Mouse (Mus musculus): Measurements from ENCODE around the gene Vamp1. TPM values are rescaled to one million over a fixed set of nuclear protein-coding genes. Genes with fewer than 3 reads are reported as not detected.
"Not testable (repeated sequence)": the region's sequence is repeated elsewhere in the genome, so short reads cannot be mapped to it uniquely, and the experiment has no call there.

The Vamp1 gene
- polyA plus RNA-seq, 1 experiment from 2014 or later: 21.2 TPM

DNA sequence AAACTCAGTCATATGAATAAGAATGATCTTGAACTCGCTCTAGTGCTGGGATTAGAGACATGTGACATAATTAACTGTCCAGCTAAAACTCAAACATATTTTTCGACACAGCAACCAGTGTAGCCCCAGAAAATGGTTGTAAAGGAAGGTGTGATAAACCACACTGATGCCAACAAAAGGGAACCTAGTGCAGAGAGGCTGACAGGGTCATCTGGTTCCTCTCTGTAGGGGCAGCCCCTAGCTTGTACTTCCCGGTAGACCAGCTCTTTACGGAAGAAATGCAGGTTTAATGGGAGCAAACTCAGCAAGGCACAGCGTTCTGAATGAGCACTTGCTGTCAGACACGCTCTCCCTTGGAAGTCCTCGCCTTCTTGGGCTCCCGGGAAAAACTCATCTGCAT lies 64.4 kb downstream of the Vamp1 start:
- 66% methylated on average over 8 of the region's 8 CpGs for WGBS
- Histone ChIP-seq H3K9me3 (replicated peaks; ENCODE audit: control insufficient read depth, low read length, poor library complexity, severe bottlenecking) (no peaks in the 10 kb centered on the region), H3K4me2 (ENCODE audit: low read length) (no peak overlapping the region), H3K9ac (ENCODE audit: low read depth, low read length) (no peak overlapping the region), H3K36me3 (ENCODE audit: control insufficient read depth, insufficient read depth, low read length) (no peaks in the 10 kb centered on the region), H3K27ac (ENCODE audit: low read length) (no peak overlapping the region), H3K27me3 (ENCODE audit: control insufficient read depth, insufficient read depth, low read depth, low read length) (no peaks in the 10 kb centered on the region), H3K4me1 (ENCODE audit: control insufficient read depth, insufficient read depth, low read length) (no peaks in the 10 kb centered on the region), H3K4me3 (ENCODE audit: low read depth, low read length) (no peak overlapping the region)
- ATAC-seq: no peak

DNA sequence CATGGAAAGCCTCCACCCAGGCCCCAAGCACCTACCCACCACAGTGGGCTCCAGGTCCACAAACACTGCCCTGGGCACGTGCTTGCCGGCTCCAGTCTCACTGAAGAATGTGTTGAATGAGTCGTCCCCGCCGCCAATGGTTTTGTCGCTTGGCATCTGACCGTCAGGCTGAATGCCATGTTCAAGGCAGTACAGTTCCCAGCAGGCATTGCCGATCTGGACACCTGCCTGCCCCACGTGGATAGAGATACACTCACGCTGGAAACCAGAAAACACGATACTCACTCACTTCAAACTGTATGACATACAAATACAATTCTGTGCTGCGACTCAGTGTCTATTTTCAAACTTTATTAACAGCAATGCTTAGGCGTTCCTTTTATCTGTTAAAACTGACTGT lies 67.4 kb downstream of the Vamp1 start:
- not testable (repeated sequence) for H3K4me3 ChIP-seq (ENCODE audit: low read depth, low read length); ATAC-seq; H3K9me3 ChIP-seq (replicated peaks; ENCODE audit: control insufficient read depth, low read length, poor library complexity, severe bottlenecking); H3K36me3 ChIP-seq (ENCODE audit: control insufficient read depth, insufficient read depth, low read length); H3K4me2 ChIP-seq (ENCODE audit: low read length); H3K9ac ChIP-seq (ENCODE audit: low read depth, low read length); H3K27me3 ChIP-seq (ENCODE audit: control insufficient read depth, insufficient read depth, low read depth, low read length); H3K27ac ChIP-seq (ENCODE audit: low read length); H3K4me1 ChIP-seq (ENCODE audit: control insufficient read depth, insufficient read depth, low read length)
- 93% methylated on average over 13 of the region's 13 CpGs for WGBS

DNA sequence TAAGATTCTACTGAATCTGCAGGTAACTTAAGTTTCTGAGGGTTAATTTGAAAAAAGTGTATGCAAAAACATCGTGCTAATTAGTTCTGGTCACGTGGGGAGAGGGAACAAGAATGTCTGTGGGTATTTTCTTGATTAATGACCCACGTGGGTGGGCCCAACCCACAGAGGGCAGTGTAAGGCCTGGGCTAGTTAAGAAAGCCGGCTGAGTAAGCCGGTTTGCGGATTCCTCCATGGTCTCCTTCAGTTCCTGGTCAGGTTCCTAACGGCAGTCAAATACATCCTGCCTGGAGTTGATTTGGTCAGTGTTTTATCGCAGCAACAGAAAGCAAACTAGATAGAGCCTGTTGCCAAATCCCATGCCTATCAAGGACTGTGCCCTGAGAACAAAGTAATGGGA lies 68.9 kb downstream of the Vamp1 start:
- Histone ChIP-seq H3K27me3 (ENCODE audit: control insufficient read depth, insufficient read depth, low read depth, low read length) (no peaks in the 10 kb centered on the region), H3K9ac (ENCODE audit: low read depth, low read length) (no peak overlapping the region), H3K4me3 (ENCODE audit: low read depth, low read length) (no peak overlapping the region), H3K4me1 (ENCODE audit: control insufficient read depth, insufficient read depth, low read length) (no peaks in the 10 kb centered on the region), H3K27ac (ENCODE audit: low read length) (no peak overlapping the region), H3K36me3 (ENCODE audit: control insufficient read depth, insufficient read depth, low read length) (no peaks in the 10 kb centered on the region), H3K4me2 (ENCODE audit: low read length) (no peak overlapping the region), H3K9me3 (replicated peaks; ENCODE audit: control insufficient read depth, low read length, poor library complexity, severe bottlenecking) (no peaks in the 10 kb centered on the region)
- 69% methylated on average over 8 of the region's 8 CpGs for whole genome bisulfite sequencing
- no peak for ATAC-seq

DNA sequence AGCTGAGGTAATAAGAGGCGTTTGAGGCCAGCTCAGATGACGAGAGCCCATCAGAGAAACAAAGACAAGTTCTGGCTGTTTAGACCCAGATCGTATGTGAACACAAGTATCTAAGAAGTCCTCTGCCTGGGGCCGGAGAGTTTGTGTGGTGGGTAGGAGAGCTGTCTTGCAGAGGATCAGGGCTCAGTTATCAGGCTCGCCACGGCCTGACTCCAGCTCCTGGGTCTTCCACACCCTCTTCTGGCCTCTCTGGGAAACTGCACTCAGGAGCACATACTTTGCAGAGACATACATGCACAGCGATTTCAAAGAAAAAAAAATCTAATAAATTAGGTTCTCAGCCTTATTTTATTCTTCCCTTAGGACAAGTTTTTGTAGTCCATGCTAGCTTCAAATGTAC lies 69.4 kb downstream of the Vamp1 start:
- no peak for ATAC-seq

DNA sequence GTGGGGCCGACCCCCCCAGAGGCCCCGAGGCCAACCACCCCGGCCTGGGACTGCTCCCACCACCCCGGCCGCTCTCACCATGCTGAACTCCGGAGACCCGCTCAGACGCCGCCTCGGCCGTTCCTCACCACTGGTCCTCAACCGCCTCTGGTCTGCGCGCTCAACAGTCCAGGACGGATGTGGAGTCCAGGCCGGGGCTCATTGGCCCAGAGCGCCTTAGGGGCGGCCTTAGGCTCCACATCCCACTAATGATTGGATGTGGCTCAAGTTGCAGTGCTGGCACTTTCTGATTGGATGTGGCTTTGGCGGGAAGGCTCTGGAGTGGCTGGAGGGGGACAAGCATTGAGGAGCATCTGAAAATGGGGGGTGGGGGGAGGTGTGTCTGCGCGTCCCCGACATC lies 70.5 kb downstream of the Vamp1 start, which contains the start of gene Tuba3a:
TSS of gene Tuba3a (minus strand) at position 153 of the 400 bp plus-strand sequence.
- no peaks in the 10 kb centered on the region for H3K27me3 ChIP-seq (ENCODE audit: control insufficient read depth, insufficient read depth, low read depth, low read length)
- 96% methylated on average over 22 of the region's 22 CpGs for WGBS

More for the DNA sequence above, 69.4 kb downstream of the Vamp1 start:
- no peak overlapping the region for H3K9ac ChIP-seq (ENCODE audit: low read depth, low read length)
- H3K27me3 ChIP-seq (ENCODE audit: control insufficient read depth, insufficient read depth, low read depth, low read length): no peaks in the 10 kb centered on the region
- H3K4me2 ChIP-seq (ENCODE audit: low read length): no peak overlapping the region
- no peaks in the 10 kb centered on the region for H3K9me3 ChIP-seq (replicated peaks; ENCODE audit: control insufficient read depth, low read length, poor library complexity, severe bottlenecking)
- no peak overlapping the region for H3K4me3 ChIP-seq (ENCODE audit: low read depth, low read length)
- H3K36me3 ChIP-seq (ENCODE audit: control insufficient read depth, insufficient read depth, low read length): no peaks in the 10 kb centered on the region
- no peak overlapping the region for H3K27ac ChIP-seq (ENCODE audit: low read length)
- H3K4me1 ChIP-seq (ENCODE audit: control insufficient read depth, insufficient read depth, low read length): no peaks in the 10 kb centered on the region
- 93% methylated on average over 7 of the region's 7 CpGs for WGBS

DNA sequence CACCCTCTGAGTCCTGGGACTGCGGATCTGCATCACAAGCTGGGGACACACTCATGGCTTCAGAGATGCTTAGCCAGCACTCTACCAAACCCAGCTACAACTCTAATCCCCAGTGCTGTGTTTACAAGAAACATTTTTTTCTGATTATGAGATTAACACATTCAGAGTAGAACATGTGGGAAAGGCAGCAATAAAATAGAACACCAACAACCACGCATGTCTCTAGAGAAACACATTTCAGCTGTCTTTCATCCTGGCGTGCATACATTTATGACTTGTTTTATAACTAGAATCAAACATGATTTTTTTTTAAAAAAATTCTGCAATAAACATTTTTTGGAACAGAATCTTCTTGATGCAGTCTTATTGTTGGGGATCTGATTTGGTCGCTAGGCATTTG lies 71.6 kb downstream of the Vamp1 start:
- Histone ChIP-seq H3K27me3 (ENCODE audit: control insufficient read depth, insufficient read depth, low read depth, low read length) (no peaks in the 10 kb centered on the region), H3K27ac (ENCODE audit: low read length) (no peak overlapping the region), H3K9me3 (replicated peaks; ENCODE audit: control insufficient read depth, low read length, poor library complexity, severe bottlenecking) (no peaks in the 10 kb centered on the region), H3K4me2 (ENCODE audit: low read length) (no peak overlapping the region), H3K4me3 (ENCODE audit: low read depth, low read length) (no peak overlapping the region), H3K4me1 (ENCODE audit: control insufficient read depth, insufficient read depth, low read length) (no peaks in the 10 kb centered on the region), H3K36me3 (ENCODE audit: control insufficient read depth, insufficient read depth, low read length) (no peaks in the 10 kb centered on the region), H3K9ac (ENCODE audit: low read depth, low read length) (no peak overlapping the region)
- WGBS: 77% methylated on average over 4 of the region's 4 CpGs
- ATAC-seq: no peak

More for the DNA sequence above, 70.5 kb downstream of the Vamp1 start, which contains the start of gene Tuba3a:
- Histone ChIP-seq H3K4me2 (ENCODE audit: low read length) (no peak within 1 kb of the TSS), H3K9ac (ENCODE audit: low read depth, low read length) (no peak within 1 kb of the TSS), H3K9me3 (replicated peaks; ENCODE audit: control insufficient read depth, low read length, poor library complexity, severe bottlenecking) (no peaks in the 10 kb centered on the region), H3K27ac (ENCODE audit: low read length) (no peak within 1 kb of the TSS), H3K4me3 (ENCODE audit: low read depth, low read length) (no peak within 1 kb of the TSS), H3K36me3 (ENCODE audit: control insufficient read depth, insufficient read depth, low read length) (no peaks in the 10 kb centered on the region), H3K4me1 (ENCODE audit: control insufficient read depth, insufficient read depth, low read length) (no peaks in the 10 kb centered on the region)
- ATAC-seq: no peak

DNA sequence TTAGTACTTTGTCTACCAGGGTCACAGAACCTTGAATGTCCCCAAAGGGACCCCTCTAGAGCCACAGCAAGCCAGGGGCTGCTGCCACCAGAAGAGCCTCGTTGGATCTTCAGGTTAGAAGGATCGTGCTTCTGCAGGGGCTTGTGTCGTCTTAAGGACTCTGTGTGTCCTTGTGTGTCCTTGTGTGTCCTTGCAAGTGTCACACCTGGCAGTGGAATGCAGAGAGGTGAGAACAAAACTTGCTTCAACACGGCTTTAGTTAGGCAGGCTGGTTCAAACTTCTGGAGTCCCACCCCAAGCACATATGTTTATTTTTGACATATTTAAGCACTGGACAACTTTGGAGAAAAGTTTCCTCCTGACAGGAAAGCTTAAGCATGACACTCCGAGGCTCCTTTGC lies 73.4 kb downstream of the Vamp1 start:
- Histone ChIP-seq H3K27me3 (ENCODE audit: control insufficient read depth, insufficient read depth, low read depth, low read length) (no peaks in the 10 kb centered on the region), H3K27ac (ENCODE audit: low read length) (no peak overlapping the region), H3K4me2 (ENCODE audit: low read length) (no peak overlapping the region), H3K9me3 (replicated peaks; ENCODE audit: control insufficient read depth, low read length, poor library complexity, severe bottlenecking) (no peaks in the 10 kb centered on the region), H3K36me3 (ENCODE audit: control insufficient read depth, insufficient read depth, low read length) (no peaks in the 10 kb centered on the region), H3K9ac (ENCODE audit: low read depth, low read length) (no peak overlapping the region), H3K4me3 (ENCODE audit: low read depth, low read length) (no peak overlapping the region), H3K4me1 (ENCODE audit: control insufficient read depth, insufficient read depth, low read length) (no peaks in the 10 kb centered on the region)
- 86% methylated on average over 5 of the region's 5 CpGs for WGBS
- no peak for ATAC-seq

DNA sequence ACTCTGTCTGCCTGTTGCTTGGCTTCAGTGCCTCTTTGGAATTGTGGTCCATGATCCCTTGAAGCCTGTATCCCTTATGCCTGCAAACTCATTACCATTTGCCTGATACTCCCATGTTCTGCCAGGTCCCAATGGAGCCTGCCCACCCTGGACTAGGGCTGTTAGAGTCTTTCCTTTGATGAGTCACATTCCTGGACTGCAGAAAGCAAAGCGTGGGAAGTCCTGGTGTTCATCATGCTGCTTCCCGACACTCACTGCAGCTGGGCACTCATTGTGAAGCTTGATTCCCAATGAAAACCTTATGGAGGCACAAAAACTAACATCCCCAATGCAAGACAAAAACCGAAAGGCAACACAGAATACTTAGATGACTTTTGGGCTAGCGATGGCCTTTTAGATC lies 76.0 kb downstream of the Vamp1 start:
- Histone ChIP-seq H3K4me2 (ENCODE audit: low read length) (no peak overlapping the region), H3K27me3 (ENCODE audit: control insufficient read depth, insufficient read depth, low read depth, low read length) (no peaks in the 10 kb centered on the region), H3K9me3 (replicated peaks; ENCODE audit: control insufficient read depth, low read length, poor library complexity, severe bottlenecking) (no peaks in the 10 kb centered on the region), H3K36me3 (ENCODE audit: control insufficient read depth, insufficient read depth, low read length) (no peaks in the 10 kb centered on the region), H3K27ac (ENCODE audit: low read length) (no peak overlapping the region), H3K9ac (ENCODE audit: low read depth, low read length) (no peak overlapping the region), H3K4me1 (ENCODE audit: control insufficient read depth, insufficient read depth, low read length) (no peaks in the 10 kb centered on the region), H3K4me3 (ENCODE audit: low read depth, low read length) (no peak overlapping the region)
- WGBS: 85% methylated on average over 4 of the region's 4 CpGs
- ATAC-seq: no peak

DNA sequence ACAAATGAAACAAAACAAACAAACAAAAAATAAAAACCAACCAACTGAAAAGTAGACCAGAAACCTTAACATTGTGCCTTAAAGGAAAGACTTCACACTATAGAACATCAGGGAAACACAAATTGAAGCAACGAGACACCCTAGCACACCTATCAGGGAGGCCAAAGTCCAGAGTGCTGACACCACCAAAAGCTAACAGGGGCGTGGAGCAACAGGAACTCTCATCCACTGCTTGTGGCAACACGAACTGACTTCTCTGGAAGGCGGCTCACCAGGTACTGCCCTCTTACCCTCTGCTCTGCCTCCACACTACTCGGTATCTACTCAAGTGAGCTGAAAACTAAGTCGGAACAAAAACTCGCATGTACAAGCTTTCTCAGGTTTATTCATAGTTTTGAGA lies 76.9 kb downstream of the Vamp1 start:
- H3K36me3 ChIP-seq (ENCODE audit: control insufficient read depth, insufficient read depth, low read length): no peaks in the 10 kb centered on the region
- WGBS: 94% methylated on average over 7 of the region's 7 CpGs
- ATAC-seq: no peak
- H3K9me3 ChIP-seq (replicated peaks; ENCODE audit: control insufficient read depth, low read length, poor library complexity, severe bottlenecking): no peaks in the 10 kb centered on the region
- no peak overlapping the region for H3K4me2 ChIP-seq (ENCODE audit: low read length)
- H3K27me3 ChIP-seq (ENCODE audit: control insufficient read depth, insufficient read depth, low read depth, low read length): no peaks in the 10 kb centered on the region
- H3K4me1 ChIP-seq (ENCODE audit: control insufficient read depth, insufficient read depth, low read length): no peaks in the 10 kb centered on the region
- H3K9ac ChIP-seq (ENCODE audit: low read depth, low read length): no peak overlapping the region
- H3K27ac ChIP-seq (ENCODE audit: low read length): no peak overlapping the region
- H3K4me3 ChIP-seq (ENCODE audit: low read depth, low read length): no peak overlapping the region

DNA sequence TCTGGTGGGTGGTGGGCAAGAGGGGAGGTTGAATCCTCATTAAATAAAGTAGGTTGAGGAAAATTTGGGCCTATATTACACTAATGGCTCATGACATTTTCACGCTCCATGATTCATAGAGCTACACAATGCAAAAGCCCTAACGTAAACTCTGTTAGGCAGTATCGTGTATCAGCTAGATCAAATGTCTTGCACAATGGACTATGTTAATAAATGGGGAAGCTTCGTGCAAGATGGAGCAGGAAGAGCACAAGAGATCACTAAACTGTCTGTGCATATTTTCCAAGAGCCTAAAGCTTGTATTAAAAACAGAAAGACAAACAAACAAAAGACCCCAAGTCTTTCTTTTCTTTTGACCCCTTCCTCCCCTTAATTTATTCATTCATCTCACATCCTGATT lies 78.7 kb downstream of the Vamp1 start:
- Histone ChIP-seq H3K27me3 (ENCODE audit: control insufficient read depth, insufficient read depth, low read depth, low read length) (no peaks in the 10 kb centered on the region), H3K36me3 (ENCODE audit: control insufficient read depth, insufficient read depth, low read length) (no peaks in the 10 kb centered on the region), H3K4me2 (ENCODE audit: low read length) (no peak overlapping the region), H3K9me3 (replicated peaks; ENCODE audit: control insufficient read depth, low read length, poor library complexity, severe bottlenecking) (no peaks in the 10 kb centered on the region), H3K9ac (ENCODE audit: low read depth, low read length) (no peak overlapping the region), H3K4me1 (ENCODE audit: control insufficient read depth, insufficient read depth, low read length) (no peaks in the 10 kb centered on the region), H3K4me3 (ENCODE audit: low read depth, low read length) (no peak overlapping the region), H3K27ac (ENCODE audit: low read length) (no peak overlapping the region)
- 84% methylated on average over 4 of the region's 4 CpGs for WGBS
- ATAC-seq: no peak
